Mouse (Mus musculus) MN1 (cell line): ENCODE data around the gene Golm1.
"Not testable (repeated sequence)": the region's sequence is repeated elsewhere in the genome, so short reads cannot be mapped to it uniquely, and the experiment has no call there.

Experiments
- DNase-seq: peaks from one replicate; pipeline ENCODE4 v3.0.0-alpha.2; 2016; ENCODE audit warnings: low spot score

The Golm1 gene

DNA sequence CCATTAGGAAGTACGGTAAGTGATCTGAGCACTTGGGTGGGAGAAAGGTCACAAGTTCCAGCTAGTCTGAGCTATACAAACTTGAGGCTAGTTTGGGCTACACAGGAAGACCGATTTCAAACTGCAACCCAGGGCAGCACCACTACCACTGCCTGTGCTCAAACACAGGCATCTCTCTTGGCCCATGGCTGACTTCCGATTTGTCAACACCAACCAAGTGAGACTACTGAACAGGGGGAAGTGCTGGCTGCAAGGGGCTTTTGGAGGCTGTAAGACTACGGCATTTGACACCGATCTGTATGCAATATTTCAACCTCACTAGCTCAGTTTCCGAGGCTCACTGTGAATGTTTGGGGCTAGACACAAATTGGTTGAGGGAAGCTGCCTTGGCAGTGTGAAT, 28.1 kb downstream of the Golm1 start:
- DNase-seq: no peak

DNA sequence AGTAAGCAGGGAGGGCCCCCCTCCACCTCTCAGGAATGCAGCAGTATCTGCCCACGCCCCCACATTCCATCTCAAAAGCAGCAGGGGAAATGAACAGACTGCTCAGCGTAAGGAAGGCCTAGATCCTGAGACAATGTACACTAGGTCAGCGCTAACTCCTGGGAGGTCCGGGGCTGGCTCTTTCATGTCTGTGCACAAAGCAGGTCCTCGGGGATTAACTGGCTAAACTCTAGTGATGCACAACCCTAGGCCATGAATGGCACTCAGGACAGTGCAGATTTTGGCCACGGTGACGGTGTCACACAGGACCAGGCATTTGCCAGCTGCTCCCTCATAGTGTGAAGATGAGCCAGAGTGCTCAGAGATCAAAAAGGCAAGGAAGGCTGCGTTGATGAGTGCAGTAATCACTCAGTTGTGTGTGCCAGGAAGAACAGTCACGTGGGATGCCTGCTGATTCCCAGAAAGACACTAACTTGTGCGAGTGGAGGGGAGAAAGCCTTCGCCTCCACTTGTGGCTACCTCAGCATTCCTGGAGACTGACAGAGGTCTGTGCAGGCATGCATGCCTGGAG, 28.9 kb downstream of the Golm1 start:
- no peak for DNase-seq

DNA sequence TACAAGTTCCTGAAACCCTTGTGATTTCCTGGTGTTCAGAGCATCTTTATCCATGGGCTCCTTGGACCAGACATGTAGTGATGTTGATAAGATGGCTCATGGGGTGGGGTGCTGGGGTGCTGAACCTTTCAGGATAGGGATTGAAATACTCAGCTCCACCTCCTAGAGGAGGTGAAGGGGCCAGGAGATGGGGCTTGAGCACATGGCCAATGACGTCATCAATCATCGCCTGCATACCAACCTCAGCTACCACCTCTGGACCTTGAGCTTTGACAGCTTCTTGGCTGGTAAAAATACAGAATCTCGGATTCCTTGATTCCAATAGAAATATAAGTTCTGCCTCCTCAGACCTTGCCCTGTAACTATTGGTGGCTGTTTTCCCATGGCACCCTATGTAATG, 30.1 kb downstream of the Golm1 start:
- no peak for DNase-seq

DNA sequence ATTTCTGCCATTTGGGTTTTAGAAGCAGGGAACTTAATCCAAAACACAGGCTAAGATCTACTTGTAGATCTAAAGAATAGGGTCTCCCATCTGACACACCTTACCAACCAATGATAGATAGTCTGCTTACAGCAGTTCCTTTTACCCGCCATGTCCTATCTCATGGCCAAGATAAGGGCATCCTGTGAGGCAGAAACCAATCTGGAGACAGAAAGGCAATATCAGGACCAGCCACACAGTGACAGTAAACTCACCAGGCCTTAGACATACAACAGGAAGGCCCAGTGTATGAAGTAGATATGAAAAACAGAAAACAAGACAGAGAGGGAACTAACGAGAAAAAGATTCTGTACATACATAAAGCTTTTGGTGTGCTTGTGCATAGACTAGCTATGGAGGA, 32.8 kb downstream of the Golm1 start:
- no peak for DNase-seq

DNA sequence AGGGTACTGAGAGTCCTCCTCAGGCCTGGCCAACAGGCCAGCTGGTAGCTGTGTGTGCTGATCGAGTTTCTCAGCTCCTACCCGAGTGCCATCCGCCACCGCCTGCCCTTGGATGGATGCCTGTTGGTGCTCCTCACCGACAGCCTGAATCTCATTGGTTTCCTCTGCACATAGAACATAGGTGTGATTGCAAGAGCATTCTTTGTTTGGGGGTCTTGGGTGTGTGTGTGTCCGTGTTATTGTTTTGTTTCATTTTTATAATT, 35.5 kb downstream of the Golm1 start:
- no peak for DNase-seq

DNA sequence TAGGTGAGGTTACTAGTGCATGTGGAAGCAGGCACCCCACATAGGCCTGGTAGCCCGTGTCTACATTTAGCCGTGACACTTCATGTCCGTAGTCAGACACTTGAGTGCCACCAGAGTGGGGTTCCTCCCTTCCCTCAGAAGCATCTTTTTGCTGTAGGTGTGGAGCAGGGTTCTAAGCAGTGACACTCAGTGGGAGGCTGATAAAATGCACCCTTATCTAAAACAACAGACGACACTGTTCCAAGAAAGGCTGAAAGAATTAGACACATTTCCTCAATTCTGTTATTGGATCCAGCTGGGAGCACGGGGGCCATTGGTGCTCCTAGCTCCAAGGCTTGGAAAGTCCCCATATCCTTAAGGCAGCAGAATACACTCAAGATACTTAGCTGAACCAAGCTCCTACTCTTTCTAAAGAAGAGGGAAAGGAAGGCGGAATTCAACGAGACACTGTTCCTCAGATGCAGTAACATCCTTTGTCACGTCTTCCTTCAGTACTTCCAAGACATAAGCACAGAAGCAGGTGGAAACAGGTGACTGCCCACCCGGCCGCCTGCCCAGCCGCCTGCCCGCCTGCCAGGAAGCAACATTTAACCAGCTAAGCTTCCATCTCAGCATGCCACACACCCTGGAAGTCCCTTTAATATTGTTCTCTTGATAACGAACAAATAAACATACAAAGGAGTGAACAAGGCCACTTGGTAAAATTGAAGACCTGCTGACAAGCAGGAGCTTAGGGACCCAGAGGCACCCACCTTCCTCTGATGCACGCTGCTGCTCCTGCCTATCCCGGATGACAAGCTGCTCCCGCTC, 36.0 kb downstream of the Golm1 start:
- no peak for DNase-seq

DNA sequence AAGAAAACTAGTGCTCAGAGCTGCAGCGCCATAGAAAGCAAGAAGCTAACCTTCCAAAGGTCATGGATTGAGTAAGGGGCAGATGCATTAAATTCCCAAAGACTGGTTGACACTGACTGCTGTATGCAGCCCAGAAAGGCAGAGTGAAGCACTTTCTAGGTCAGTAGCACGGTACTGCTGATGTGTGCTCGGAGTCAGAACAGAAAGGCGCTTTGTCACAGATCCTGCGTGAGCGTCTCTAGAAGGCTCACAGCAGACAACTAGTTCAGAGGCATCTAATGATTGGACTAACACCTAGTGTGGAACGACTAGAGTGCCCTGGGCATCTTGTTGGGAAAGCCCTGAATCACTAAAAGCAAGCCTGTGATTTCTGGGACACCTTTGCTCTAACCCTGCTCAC, 37.8 kb downstream of the Golm1 start:
- DNase-seq: no peak

DNA sequence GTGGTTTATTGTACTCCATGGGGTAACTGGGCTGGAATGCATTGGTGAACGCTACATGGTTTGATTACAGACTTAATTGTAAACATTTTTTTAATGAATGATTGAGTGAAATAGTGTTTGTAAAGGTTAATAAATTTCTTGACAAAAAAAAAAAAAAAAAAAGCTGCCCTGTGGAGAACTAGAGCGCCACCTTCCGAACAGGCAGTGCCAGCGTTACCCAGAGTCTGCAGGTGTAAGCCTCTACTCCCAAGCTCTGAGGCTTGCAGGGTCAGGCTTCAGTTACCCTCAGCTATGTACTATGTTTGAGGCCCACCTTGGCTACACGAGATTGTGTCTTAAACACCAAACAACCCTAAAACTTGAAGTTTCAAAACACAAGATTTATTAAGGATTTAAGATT, 41.0 kb downstream of the Golm1 start:
- DNase-seq: no peak

DNA sequence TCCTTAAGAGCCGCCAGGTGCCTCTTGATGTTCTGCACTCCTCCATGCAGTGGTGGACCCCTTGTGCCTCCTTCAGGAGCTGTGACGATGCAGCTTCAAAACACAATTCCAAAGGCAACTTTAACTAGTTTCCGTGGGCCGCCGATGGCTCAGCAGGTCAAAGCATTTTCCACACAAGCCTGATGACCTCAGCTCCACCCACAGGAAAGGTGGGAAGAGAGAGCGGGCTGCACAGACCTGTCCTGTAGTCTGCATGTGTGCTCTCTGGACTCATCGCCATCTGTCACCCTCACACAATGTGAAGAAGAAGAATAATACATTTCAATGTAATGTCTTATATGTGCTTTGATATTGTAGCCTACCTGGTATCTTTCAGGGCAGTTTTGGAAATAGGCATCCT, 48.9 kb downstream of the Golm1 start:
- no peak for DNase-seq

DNA sequence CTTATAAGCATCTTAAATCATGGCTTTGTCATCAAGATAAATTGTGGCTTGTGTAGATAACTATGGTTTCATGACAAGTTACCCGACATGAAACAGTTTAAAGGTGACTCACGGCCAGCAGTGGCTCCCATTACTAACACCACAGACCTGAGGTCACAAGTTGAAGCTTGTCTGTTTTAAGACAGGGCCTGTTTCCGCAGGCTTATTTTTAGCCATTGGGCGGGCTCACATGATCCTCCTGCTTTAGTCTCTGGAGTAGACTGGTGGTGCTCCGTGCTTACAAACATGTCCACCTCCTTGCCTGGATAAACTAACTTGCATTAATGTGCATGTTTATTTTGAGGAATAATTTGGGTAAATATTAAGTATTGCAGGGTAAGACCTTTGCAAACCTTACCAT, 50.7 kb downstream of the Golm1 start:
- DNase-seq: no peak

DNA sequence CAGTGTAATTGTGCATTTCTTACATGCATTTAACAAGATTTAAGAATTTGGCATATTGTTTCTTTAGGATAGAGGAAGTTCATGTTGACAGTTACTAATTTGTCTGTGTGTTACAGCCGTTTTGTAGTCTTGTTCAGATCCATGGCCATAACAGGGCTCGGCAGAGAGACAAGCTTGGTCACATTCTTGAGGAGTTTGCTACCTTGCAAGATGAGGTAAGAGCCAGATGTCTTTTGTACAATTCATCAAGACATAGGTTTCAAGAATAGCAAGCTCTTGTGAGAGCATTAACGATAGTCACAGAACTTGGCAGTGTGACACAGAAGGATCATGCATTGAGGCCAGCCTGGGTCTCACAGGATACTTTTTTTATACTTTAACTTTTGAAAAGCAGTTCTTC, 51.2 kb downstream of the Golm1 start:
- no peak for DNase-seq

DNA sequence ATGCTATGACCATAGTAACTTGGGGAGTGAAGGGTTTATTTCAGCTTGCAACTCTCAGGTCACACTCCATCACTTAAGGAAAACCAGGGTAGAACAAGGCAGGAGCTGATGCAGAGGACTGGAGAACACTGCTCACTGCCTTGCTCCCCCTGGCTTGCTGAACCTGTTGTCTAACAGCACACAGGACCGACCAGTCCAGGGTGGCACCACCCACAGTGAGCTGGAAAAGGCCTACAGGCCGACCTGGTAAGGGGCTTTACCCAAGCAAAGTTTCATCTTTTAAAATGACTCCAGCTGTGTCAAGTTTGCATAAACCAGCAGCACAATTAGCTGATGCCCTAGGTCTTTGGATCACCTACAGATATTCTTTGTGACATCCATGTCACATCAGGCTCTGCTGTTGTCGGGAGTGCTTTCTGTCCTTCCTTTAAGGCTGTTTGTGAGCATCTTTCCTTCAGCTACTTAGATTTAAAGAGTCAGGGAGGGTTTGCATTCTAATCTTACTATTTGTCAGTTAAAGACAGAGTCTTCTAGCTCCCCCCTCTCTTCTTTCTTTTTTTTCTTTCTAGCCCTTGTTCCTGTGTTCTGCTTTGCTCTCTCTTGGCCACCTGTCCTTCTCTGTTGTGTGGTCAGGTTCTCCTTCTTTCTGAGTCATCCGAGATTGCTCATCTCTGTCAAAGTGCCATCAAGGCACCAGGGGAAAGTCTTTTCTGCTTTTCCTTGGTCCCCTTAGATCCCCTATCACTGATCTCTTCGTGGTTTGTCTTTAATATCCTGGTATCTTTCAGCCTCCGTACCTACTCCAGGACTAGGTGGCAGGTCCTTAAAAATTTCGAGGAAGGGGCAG, 53.7 kb downstream of the Golm1 start:
- no peak for DNase-seq

DNA sequence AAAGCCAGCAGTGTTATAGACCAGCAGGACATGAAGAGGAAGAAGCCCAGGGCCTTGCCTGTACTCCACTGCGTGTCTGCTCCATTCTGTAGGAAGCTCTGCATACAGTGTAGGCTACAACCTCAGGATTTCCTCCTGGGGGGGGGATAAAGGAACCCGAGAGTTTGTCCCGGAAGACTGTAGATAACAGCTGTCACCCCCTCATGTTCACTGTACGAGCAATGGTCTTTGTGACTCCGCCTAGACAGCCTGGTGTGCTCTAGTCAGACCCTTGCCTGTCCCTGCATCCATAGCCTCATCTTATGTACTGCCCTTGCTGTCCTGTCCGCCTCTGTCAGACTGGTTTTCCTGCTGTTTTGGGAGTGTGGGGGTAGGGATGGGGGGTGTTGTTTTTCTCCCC, 57.1 kb downstream of the Golm1 start:
- DNase-seq: no peak

DNA sequence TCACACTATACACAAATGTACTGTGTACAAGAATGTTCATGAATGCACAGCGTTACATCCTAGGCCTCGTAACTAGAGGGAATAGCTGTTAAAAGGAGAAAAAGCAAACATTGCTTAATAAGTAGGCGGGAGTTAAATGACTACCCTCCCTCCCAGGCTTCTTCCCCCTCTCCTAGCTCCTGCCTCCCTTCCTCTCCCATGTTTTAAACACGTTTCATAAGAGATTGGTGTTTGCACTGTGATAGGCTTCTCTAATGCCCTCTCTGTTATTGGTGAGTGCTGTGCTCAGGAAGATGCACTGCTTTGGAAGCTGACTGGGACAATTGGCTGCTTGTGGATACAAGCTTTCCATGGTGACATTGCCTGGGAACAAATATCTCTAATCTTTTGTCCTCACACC, 60.1 kb downstream of the Golm1 start:
- DNase-seq: no peak

DNA sequence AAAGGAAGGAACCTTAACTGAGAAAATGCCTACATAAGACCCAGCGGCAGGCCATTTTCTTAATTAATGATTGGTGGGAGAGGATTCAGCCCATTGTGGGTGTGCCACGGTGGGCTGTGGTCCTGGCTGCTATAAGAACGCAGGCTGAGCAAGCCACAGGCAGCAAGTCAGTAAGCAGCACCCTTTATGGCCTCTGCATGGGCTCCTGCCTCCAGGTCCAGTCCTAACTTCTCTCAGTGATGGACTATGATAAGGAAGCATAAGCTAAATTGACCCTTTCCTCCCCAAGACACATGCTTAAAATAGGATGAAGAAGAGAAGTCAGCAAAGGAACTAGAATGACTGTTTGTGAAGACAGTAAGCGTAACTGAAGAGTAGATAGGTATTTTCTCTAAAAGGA, 60.5 kb downstream of the Golm1 start:
- DNase-seq: no peak

DNA sequence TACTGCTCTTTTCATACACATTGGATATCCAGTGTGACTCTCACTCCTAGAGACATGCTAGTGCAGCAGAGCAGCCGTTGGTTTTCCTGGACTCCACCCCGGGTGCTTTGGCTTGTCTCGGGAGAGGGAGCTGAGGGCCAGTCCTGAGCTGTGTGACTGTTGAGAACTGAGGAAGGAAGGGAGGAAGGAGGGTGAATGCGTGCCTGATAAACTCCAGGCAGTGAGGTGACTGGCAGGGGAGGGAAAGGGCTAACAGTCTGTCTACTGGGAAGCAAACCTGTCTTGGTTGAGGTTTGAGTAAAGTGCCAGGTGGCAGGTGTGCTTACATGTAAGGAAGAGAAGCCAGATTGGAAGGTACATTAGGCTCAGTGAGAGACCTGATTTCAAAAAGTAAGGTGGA, 61.7 kb downstream of the Golm1 start:
- no peak for DNase-seq

DNA sequence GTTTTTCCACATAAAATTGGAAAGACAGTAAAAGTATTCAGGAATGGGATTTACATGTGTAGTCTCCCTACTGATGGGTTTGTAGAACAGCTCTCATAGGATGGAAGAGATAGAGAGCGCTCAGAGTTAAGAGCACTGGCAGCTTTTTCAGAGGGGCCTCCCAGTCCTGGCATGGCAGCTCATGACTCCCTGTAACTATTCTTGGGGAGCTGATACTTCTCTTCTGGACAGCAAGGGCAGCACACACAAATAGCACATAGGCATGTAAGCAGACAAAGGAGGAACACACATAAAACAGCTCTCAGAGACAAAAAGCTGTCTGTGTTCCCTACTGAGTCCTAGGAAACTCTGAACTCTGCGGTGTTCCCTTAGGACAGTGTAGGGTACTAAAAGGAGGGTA, 65.2 kb downstream of the Golm1 start:
- no peak for DNase-seq

DNA sequence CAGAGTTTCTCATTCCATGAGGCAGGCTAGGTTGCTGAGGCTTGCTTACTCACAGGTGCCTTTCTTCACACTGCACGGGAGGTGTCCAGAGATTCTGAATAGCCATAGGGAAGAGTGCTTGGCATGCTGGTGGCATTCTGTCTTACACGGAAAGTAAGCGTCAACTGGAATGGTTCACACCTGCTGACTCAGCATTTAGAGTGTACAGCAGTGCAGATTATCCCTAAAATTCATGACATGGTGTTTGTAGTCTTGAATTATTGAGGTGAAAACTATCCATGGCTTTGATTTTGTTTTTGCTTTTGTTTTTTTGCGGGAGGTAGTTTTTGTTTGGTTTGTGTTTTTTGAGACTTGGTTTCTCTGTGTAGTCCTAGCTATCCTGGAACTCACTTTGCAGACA, 65.7 kb downstream of the Golm1 start:
- no peak for DNase-seq

DNA sequence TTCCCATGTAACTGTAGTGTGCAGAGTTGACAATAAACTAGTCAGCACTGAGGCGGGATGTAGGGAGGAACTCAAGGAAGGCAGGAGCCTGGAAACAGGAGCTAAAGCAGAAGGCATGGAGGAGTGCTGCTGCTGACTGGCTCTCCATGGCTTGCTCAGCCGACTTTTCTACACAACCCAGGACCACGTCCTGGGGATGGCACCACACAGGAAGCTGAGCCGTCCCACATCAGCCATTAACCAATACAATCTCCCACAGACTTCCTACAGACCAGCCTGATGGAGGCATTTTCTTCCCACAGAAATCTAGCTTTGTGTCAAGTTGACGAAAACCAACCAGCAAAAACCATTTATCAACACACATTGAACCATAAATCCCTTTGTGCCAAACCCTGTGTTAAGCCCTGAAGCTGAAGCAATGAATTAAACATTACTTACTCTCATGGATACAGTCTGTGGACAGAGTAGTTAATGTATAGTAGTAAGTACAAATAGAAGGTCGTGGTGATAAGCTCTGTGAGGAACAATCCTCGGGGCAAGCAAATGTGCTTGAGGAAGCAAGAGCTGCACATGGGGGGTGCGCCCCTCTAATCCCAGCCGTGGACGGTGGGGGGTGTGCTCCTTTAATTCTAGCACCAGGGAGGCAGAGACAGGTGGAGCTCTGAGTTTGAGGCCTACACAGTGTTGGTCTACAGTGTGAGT, 70.2 kb downstream of the Golm1 start:
- no peak for DNase-seq

DNA sequence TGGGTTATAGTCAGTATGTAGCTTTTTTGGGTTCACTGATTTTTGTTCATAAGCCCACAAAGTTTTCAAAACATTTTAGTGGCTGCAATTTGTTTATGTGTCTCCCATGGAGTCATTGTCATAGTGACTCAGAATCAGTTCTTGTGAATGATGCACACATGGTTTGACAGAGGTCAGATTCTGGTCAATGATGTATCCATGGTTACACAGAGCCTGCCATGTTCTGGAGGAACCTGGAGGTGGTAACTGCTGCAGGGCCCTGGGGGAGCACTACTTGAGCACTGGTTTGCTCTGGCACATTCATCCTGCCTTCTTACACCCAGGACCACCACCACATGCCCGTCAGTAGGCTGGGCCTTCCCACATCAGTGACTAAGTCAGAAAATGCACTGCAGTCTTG, 71.1 kb downstream of the Golm1 start:
- DNase-seq: no peak

DNA sequence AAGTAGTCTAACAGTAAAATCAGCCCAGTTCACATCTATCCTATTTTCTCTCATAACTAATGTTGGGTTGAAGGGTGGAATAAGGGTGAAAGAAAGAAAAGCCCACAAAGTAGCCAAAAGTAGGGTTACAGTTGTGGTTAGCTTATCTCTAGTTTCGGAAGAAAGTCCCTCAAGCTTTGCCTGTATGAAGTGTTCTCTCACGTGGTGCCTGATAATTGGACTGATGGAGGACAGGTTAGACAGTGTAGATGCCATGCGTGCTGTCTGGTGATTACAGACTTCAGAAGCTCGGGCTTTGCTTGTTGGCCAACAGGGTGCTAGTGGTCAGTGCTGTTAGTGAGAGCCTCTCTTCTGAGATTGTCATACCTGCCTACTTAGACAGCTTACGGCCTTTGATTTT, 72.5 kb downstream of the Golm1 start:
- no peak for DNase-seq

DNA sequence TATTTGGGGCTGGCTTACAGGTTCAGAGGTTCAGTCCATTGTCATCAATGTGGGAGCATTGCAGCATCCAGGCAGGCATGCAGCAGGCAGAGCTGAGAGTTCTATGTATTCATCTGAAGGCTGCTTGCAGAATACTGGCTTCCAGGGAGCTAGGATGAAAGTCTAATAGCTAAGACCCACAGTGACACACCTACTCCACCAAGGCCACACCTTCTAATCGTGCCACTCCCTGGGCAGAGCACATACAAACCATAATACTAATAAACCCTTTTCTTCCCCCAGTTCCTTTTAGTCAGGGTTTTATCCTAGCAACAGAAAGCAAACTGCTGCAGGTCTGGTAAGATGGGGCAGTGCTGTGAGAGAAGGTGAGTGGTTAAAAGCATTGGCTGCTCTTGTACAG, 83.0 kb downstream of the Golm1 start:
- DNase-seq: no peak

DNA sequence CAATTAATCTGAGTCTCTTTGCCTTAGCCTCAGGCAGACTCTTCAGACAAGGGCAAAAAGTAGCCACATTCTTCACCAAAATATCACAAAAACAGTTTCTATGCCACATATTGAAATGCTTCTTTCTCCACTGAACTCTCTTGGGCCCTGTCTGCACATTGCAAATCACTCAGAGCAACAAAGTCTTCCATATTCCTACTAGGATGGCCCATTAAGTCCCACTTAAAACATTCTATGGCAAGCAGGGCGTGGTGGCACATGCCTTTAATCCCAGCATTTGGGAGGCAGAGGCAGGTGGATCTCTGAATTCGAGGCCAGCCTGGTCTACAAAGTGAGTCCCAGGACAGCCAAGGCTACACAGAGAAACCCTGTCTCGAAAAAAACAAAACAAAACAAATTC, 83.6 kb downstream of the Golm1 start:
- DNase-seq: not testable (repeated sequence)
